Mouse (Mus musculus): Measurements from ENCODE around the gene Icam5. TPM values are rescaled to one million over a fixed set of nuclear protein-coding genes. Genes with fewer than 3 reads are reported as not detected.
"Not testable (repeated sequence)": the region's sequence is repeated elsewhere in the genome, so short reads cannot be mapped to it uniquely, and the experiment has no call there.

Gene Icam5
- polyA plus RNA-seq, 1 experiment = 0.25 TPM

GRCm38 (mm10) chr9:21043563-21043962, 11.7 kb downstream of the Icam5 start:
- Histone ChIP-seq H3K4me2 (ENCODE audit: low read depth) (no peak overlapping the region), H3K4me3 (no peak overlapping the region), H3K36me3 (ENCODE audit: control insufficient read depth, insufficient read depth) (no peaks in the 10 kb centered on the region), H3ac (ENCODE audit: control insufficient read depth, insufficient read length) (no peak overlapping the region), H3K27me3 (ENCODE audit: control insufficient read depth, insufficient read depth, insufficient read length) (peaks cover 2% of the 10 kb centered on the region), H3K79me2 (ENCODE audit: control insufficient read depth, insufficient read depth) (no peaks in the 10 kb centered on the region)
- TF ChIP-seq TCF12 (IDR thresholded peaks at IDR 0.05; ENCODE audit: insufficient read depth, poor library complexity, severe bottlenecking) = no peak
- TF ChIP-seq POLR2AphosphoS2 (IDR thresholded peaks at IDR 0.05; ENCODE audit: insufficient read length, low read depth) = no peak
- TF ChIP-seq MAX (IDR thresholded peaks at IDR 0.05; ENCODE audit: low read depth) = no peak
- TF ChIP-seq USF1 (IDR thresholded peaks at IDR 0.05; ENCODE audit: low read depth) = no peak
- TF ChIP-seq TCF3 (IDR thresholded peaks at IDR 0.05; ENCODE audit: insufficient read length, low read depth) = no peak

GRCm38 (mm10) chr9:21044785-21045184, 12.9 kb downstream of the Icam5 start:
- H3K4me2 ChIP-seq (ENCODE audit: low read depth) = not testable (repeated sequence)

GRCm38 (mm10) chr9:21045235-21045634, 13.4 kb downstream of the Icam5 start:
- H3K27me3 ChIP-seq (ENCODE audit: control insufficient read depth, insufficient read depth, insufficient read length) = peaks cover 1% of the 10 kb centered on the region
- TF ChIP-seq REST (IDR thresholded peaks at IDR 0.05; ENCODE audit: insufficient read depth, insufficient read length) (no peak), E2F4 (IDR thresholded peaks at IDR 0.05; ENCODE audit: insufficient read depth) (no peak)
- H3K79me2 ChIP-seq (ENCODE audit: control insufficient read depth, insufficient read depth) = no peaks in the 10 kb centered on the region
- no peak overlapping the region for H3K4me2 ChIP-seq (ENCODE audit: low read depth)
- no peak overlapping the region for H3ac ChIP-seq (ENCODE audit: control insufficient read depth, insufficient read length)
- H3K36me3 ChIP-seq (ENCODE audit: control insufficient read depth, insufficient read depth) = no peaks in the 10 kb centered on the region
- H3K4me3 ChIP-seq = no peak overlapping the region

More at GRCm38 (mm10) chr9:21044785-21045184, 12.9 kb downstream of the Icam5 start:
- not testable (repeated sequence) for H3ac ChIP-seq (ENCODE audit: control insufficient read depth, insufficient read length); H3K4me3 ChIP-seq; H3K27me3 ChIP-seq (ENCODE audit: control insufficient read depth, insufficient read depth, insufficient read length); H3K36me3 ChIP-seq (ENCODE audit: control insufficient read depth, insufficient read depth); H3K79me2 ChIP-seq (ENCODE audit: control insufficient read depth, insufficient read depth)

GRCm38 (mm10) chr9:21051578-21051977, 19.7 kb downstream of the Icam5 start:
- Histone ChIP-seq H3K4me2 (ENCODE audit: low read depth) (no peak overlapping the region), H3K79me2 (ENCODE audit: control insufficient read depth, insufficient read depth) (no peaks in the 10 kb centered on the region), H3K27me3 (ENCODE audit: control insufficient read depth, insufficient read depth, insufficient read length) (peaks cover 21% of the 10 kb centered on the region), H3K4me3 (no peak overlapping the region), H3ac (ENCODE audit: control insufficient read depth, insufficient read length) (no peak overlapping the region), H3K36me3 (ENCODE audit: control insufficient read depth, insufficient read depth) (no peaks in the 10 kb centered on the region)
- TF ChIP-seq MYOD1 (IDR thresholded peaks at IDR 0.05; ENCODE audit: control insufficient read depth in 1 of 3, insufficient read length in 2 of 3, low read depth in 2 of 3) = no peak
- TF ChIP-seq REST (IDR thresholded peaks at IDR 0.05; ENCODE audit: insufficient read depth, insufficient read length) = no peak
- TF ChIP-seq POLR2A (IDR thresholded peaks at IDR 0.05; ENCODE audit: insufficient read length, low read depth) = no peak
- TF ChIP-seq MYOG (IDR thresholded peaks at IDR 0.05; ENCODE audit: control insufficient read depth in 1 of 3, insufficient read depth in 1 of 3, insufficient read length in 2 of 3, low read depth in 2 of 3) = no peak
- no peak for TF ChIP-seq MAX (IDR thresholded peaks at IDR 0.05; ENCODE audit: low read depth)
- no peak for TF ChIP-seq TCF3 (IDR thresholded peaks at IDR 0.05; ENCODE audit: insufficient read length, low read depth)

- no peak overlapping the region for H3K4me3 ChIP-seq
- no peaks in the 10 kb centered on the region for H3K79me2 ChIP-seq (ENCODE audit: control insufficient read depth, insufficient read depth)
- H3K36me3 ChIP-seq (ENCODE audit: control insufficient read depth, insufficient read depth) = peaks cover 3% of the 10 kb centered on the region
- no peaks in the 10 kb centered on the region for H3K27me3 ChIP-seq (ENCODE audit: control insufficient read depth, insufficient read depth, insufficient read length)
- H3ac ChIP-seq (ENCODE audit: control insufficient read depth, insufficient read length) = no peak overlapping the region
- TF ChIP-seq E2F4 (IDR thresholded peaks at IDR 0.05; ENCODE audit: insufficient read depth) (no peak), POLR2AphosphoS2 (IDR thresholded peaks at IDR 0.05; ENCODE audit: insufficient read length, low read depth) (no peak), POLR2A (IDR thresholded peaks at IDR 0.05; ENCODE audit: insufficient read length, low read depth) (no peak), SRF (IDR thresholded peaks at IDR 0.05; ENCODE audit: control insufficient read depth, insufficient read length, low read depth) (no peak), USF1 (IDR thresholded peaks at IDR 0.05; ENCODE audit: low read depth) (no peak), TCF3 (IDR thresholded peaks at IDR 0.05; ENCODE audit: insufficient read length, low read depth) (no peak), MAX (IDR thresholded peaks at IDR 0.05; ENCODE audit: low read depth) (no peak), TCF12 (IDR thresholded peaks at IDR 0.05; ENCODE audit: insufficient read depth, poor library complexity, severe bottlenecking) (no peak), REST (IDR thresholded peaks at IDR 0.05; ENCODE audit: insufficient read depth, insufficient read length) (no peak), CEBPB (IDR thresholded peaks at IDR 0.05; ENCODE audit: insufficient read depth, poor library complexity, severe bottlenecking) (no peak), MYOD1 (IDR thresholded peaks at IDR 0.05; ENCODE audit: control insufficient read depth in 1 of 3, insufficient read length in 2 of 3, low read depth in 2 of 3) (no peak), MYOG (IDR thresholded peaks at IDR 0.05; ENCODE audit: control insufficient read depth in 1 of 3, insufficient read depth in 1 of 3, insufficient read length in 2 of 3, low read depth in 2 of 3) (no peak)
- no peak overlapping the region for H3K4me2 ChIP-seq (ENCODE audit: low read depth)
Observed at GRCm38 (mm10) chr9:21062928-21063327, 31.1 kb downstream of the Icam5 start.

- no peak within 1 kb of the TSS for H3ac ChIP-seq (ENCODE audit: control insufficient read depth, insufficient read length)
- peaks cover 13% of the 10 kb centered on the region for H3K79me2 ChIP-seq (ENCODE audit: control insufficient read depth, insufficient read depth)
Observed at GRCm38 (mm10) chr9:21067006-21067684, 35.3 kb downstream of the Icam5 start, which contains the start of gene Zglp1. TSS of gene Zglp1 (minus strand) at chr9:21067093.

More at GRCm38 (mm10) chr9:21067006-21067684, 35.3 kb downstream of the Icam5 start, which contains the start of gene Zglp1:
- no peaks in the 10 kb centered on the region for H3K27me3 ChIP-seq (ENCODE audit: control insufficient read depth, insufficient read depth, insufficient read length)
- no peak within 1 kb of the TSS for H3K4me2 ChIP-seq (ENCODE audit: low read depth)
- TF ChIP-seq MAX (IDR thresholded peaks at IDR 0.05; ENCODE audit: low read depth) = no peak
- TF ChIP-seq POLR2A (IDR thresholded peaks at IDR 0.05; ENCODE audit: insufficient read length, low read depth) = no peak
- no peak for TF ChIP-seq TCF3 (IDR thresholded peaks at IDR 0.05; ENCODE audit: insufficient read length, low read depth)
- no peak for TF ChIP-seq USF1 (IDR thresholded peaks at IDR 0.05; ENCODE audit: low read depth)
- TF ChIP-seq E2F4 (IDR thresholded peaks at IDR 0.05; ENCODE audit: insufficient read depth) = no peak
- no peak for TF ChIP-seq TCF12 (IDR thresholded peaks at IDR 0.05; ENCODE audit: insufficient read depth, poor library complexity, severe bottlenecking)
- no peak for TF ChIP-seq REST (IDR thresholded peaks at IDR 0.05; ENCODE audit: insufficient read depth, insufficient read length)
- no peak for TF ChIP-seq MYOD1 (IDR thresholded peaks at IDR 0.05; ENCODE audit: control insufficient read depth in 1 of 3, insufficient read length in 2 of 3, low read depth in 2 of 3)
- no peak for TF ChIP-seq SRF (IDR thresholded peaks at IDR 0.05; ENCODE audit: control insufficient read depth, insufficient read length, low read depth)
- TF ChIP-seq MYOG (IDR thresholded peaks at IDR 0.05; ENCODE audit: control insufficient read depth in 1 of 3, insufficient read depth in 1 of 3, insufficient read length in 2 of 3, low read depth in 2 of 3) = no peak
- no peak for TF ChIP-seq POLR2AphosphoS2 (IDR thresholded peaks at IDR 0.05; ENCODE audit: insufficient read length, low read depth)
- no peak for TF ChIP-seq CEBPB (IDR thresholded peaks at IDR 0.05; ENCODE audit: insufficient read depth, poor library complexity, severe bottlenecking)
- H3K4me3 ChIP-seq = no peak within 1 kb of the TSS
- peaks cover under 1% of the 10 kb centered on the region for H3K36me3 ChIP-seq (ENCODE audit: control insufficient read depth, insufficient read depth)

Measured in myocyte (in vitro differentiated cells).